Mouse (Mus musculus) adrenal gland, postnatal 10 days (tissue): ENCODE measurements around the gene Pcsk6. TPM values are rescaled to one million over a fixed set of nuclear protein-coding genes. Genes with fewer than 3 reads are reported as not detected.
"Not testable (repeated sequence)": the region's sequence is repeated elsewhere in the genome, so short reads cannot be mapped to it uniquely, and the experiment has no call there.

ENCODE experiments used
- DNase-seq: peaks from one replicate; pipeline ENCODE4 v3.0.0; 2021; ENCODE audit warnings: mixed read lengths
- long read RNA-seq, 2 experiments: library from polyadenylated mRNA; stranded (forward); transcript quantifications; one replicate each; pipeline ENCODE4 v2.0.0; 2021
- total RNA-seq, 2 experiments: library from RNA; stranded (reverse); gene quantifications; 2 replicates each; pipeline ENCODE4 v1.2.3; 2021

Pcsk6 gene
- 10 to 100 TPM; 33.7 to 39.1 TPM for total RNA-seq
- long read RNA-seq, experiment 1, full-length matches to known transcripts = 4 of 13 reads
- long read RNA-seq, experiment 1, partial matches to known transcripts = 8 of 13 reads
- long read RNA-seq, experiment 1, other reads (novel, unspliced or antisense) = 1 of 13 reads
- long read RNA-seq, experiment 2, full-length matches to known transcripts = 4 of 8 reads
- long read RNA-seq, experiment 2, partial matches to known transcripts = 3 of 8 reads
- long read RNA-seq, experiment 2, other reads (novel, unspliced or antisense) = 1 of 8 reads

GRCm38 (mm10) chr7:65861591-65862472, at the start of gene Pcsk6:
Gene Pcsk6 (plus strand): TSS chr7:65861734.
- DNase-seq = peak; percentile 64

- no peak for DNase-seq
These were observed 47.8 kb upstream of the Pcsk6 start for GRCm38 (mm10) chr7:65813611-65814212.

- no peak for DNase-seq
These were observed 44.0 kb upstream of the Pcsk6 start for GRCm38 (mm10) chr7:65817564-65817963.

- DNase-seq = no peak
These were observed 41.1 kb upstream of the Pcsk6 start for GRCm38 (mm10) chr7:65820391-65820790.

GRCm38 (mm10) chr7:65821901-65822300, 39.6 kb upstream of the Pcsk6 start:
- not testable (repeated sequence) for DNase-seq

GRCm38 (mm10) chr7:65822506-65823119, 38.9 kb upstream of the Pcsk6 start:
- no peak for DNase-seq

- no peak for DNase-seq
These were observed 21.8 kb upstream of the Pcsk6 start for GRCm38 (mm10) chr7:65839756-65840155.

- no peak for DNase-seq
These were observed 18.3 kb upstream of the Pcsk6 start for GRCm38 (mm10) chr7:65843210-65843609.

- DNase-seq = no peak
These were observed 553 bp upstream of the Pcsk6 start for GRCm38 (mm10) chr7:65860981-65861380.

- DNase-seq = peak; percentile 34
These were observed 1.1 kb downstream of the Pcsk6 start for GRCm38 (mm10) chr7:65862473-65863176.

GRCm38 (mm10) chr7:65869173-65869572, 7.6 kb downstream of the Pcsk6 start:
- no peak for DNase-seq

GRCm38 (mm10) chr7:65869794-65870193, 8.3 kb downstream of the Pcsk6 start:
- no peak for DNase-seq

- DNase-seq = no peak
These were observed 8.7 kb downstream of the Pcsk6 start for GRCm38 (mm10) chr7:65870227-65870626.

GRCm38 (mm10) chr7:65870928-65871580, 9.5 kb downstream of the Pcsk6 start:
- no peak for DNase-seq

GRCm38 (mm10) chr7:65871851-65872250, 10.3 kb downstream of the Pcsk6 start:
- DNase-seq = no peak

GRCm38 (mm10) chr7:65873176-65873845, 11.8 kb downstream of the Pcsk6 start:
- DNase-seq = peak; percentile 49

GRCm38 (mm10) chr7:65873902-65874301, 12.4 kb downstream of the Pcsk6 start:
- DNase-seq = no peak

- DNase-seq = no peak
These were observed 15.1 kb downstream of the Pcsk6 start for GRCm38 (mm10) chr7:65876596-65876995.

- DNase-seq = no peak
These were observed 16.7 kb downstream of the Pcsk6 start for GRCm38 (mm10) chr7:65878234-65878633.

- DNase-seq = peak; percentile 59
These were observed 17.8 kb downstream of the Pcsk6 start for GRCm38 (mm10) chr7:65879330-65879729.
